Mouse (Mus musculus): ENCODE results near the gene Skint7.
"Not testable (repeated sequence)": the region's sequence is repeated elsewhere in the genome, so short reads cannot be mapped to it uniquely, and the experiment has no call there.

Skint7 gene

DNA sequence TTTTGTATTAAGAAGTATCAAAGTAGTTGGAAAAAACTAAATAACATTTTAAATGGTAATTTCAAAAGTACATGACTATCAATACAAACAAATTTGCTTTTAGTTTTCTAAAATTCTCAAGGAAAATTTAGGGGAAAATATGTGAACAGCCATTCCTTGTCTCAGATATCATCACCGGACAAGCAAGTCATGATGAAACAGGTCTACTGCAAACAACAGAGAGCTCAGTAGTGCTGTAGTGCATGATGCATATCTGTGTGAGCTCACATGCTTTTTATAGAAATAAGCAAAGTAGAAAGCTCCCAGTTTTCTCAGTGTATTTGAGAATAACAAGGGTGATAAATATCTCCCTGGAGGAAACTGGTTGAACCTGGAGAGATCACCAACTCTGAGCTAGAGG, at the start of gene Skint7:
Skint7 (plus strand) TSS at position 301 of the 400 bp plus-strand sequence.
- no peak for DNase-seq (ENCODE audit: low read depth, low spot score)

DNA sequence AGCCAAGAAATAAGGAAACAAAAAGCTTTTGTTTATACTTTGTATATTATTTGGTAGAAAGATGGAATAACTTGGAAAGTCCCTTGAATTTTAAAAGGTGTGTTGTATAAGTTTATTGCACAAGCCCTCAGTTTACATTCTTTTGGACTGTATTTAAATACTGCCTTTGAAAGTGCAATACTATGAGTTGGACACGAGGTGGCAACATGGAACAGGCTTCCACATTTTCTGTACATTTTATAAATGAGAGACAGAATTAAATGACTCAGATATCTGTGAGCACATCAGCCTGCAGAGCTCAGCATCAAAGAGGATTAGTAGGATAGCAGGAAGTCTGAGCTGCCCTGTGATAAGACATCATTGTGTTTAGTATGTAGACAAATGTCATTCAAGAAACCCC, 11.4 kb upstream of the Skint7 start:
- DNase-seq (ENCODE audit: low read depth, low spot score) = no peak

DNA sequence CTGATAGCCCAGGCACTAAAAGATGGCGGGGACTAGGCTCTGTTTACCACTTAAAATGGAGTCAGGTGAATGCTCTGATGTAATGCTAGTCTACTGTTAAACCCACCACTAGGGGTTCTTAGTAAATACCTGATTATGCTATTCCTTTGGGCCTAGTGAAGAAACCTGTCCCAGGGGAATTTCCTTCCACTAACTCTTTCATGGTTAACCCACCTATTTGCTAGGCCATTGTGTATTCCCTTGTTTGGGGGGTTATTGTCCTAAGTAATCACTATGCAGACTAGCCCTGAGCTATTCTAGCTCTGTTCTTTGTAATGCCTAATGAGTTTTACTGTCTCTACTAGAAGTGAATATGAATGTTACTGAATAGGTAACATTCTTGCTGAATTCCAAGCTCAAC, 9.5 kb upstream of the Skint7 start:
- not testable (repeated sequence) for DNase-seq (ENCODE audit: low read depth, low spot score)

DNA sequence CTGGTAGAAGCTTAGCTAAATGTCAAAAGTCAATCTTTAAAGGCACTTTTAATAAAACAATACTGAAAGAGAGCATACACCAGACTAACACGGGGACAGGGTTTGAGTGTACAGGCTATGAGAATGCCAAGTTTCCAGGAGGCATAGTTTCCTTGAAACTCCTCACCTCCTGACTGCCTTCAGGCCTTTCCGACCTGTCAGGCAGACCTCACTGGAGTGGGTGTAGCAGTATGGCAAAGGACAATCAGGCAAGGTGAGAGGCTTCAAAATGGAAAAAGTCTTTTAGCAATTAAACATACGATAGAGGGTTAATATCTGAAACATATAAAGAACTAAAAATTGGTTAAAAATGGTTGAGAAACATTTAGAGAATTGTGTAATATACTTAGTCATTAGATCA, 9.1 kb upstream of the Skint7 start:
- DNase-seq (ENCODE audit: low read depth, low spot score) = no peak

DNA sequence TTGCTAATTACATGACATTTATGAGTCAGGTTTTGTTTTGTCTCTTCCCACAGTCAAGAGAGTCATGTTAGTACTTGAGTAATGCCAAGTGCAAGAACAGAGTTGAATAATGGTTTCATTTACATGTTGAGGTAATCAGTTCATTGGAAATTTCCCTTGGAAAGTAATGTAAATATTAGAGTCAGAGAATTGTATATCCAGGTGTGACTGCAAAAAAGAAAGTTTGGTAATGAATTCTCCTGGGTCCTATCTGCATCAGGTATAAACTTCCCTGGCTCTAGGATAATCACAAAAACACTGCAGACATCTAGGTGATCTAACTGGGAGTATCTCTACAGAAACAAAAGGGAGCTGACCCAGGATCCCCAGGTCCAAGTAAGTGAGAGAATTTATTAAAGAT, 33.2 kb downstream of the Skint7 start, which contains the start of gene Skint1:
Skint1 (plus strand) TSS at position 301 of the 400 bp plus-strand sequence.
- DNase-seq (ENCODE audit: low read depth, low spot score) = no peak

Data from forelimb bud, embryonic 11.5 days (tissue).